Mouse (Mus musculus): ENCODE results near the gene Mip. TPM values are rescaled to one million over a fixed set of nuclear protein-coding genes. Genes with fewer than 3 reads are reported as not detected.
A peak's percentile ranks its signal among the peaks of the same experiment; 100 is the strongest.
"Not testable (repeated sequence)": the region's sequence is repeated elsewhere in the genome, so short reads cannot be mapped to it uniquely, and the experiment has no call there.

Gene Mip
- polyA plus RNA-seq (2015; fragmentation: Nextera tagmentation; extraction: Ambion mirVana) = 0.09 TPM in 1 of 2 replicates, not detected in the other

DNA sequence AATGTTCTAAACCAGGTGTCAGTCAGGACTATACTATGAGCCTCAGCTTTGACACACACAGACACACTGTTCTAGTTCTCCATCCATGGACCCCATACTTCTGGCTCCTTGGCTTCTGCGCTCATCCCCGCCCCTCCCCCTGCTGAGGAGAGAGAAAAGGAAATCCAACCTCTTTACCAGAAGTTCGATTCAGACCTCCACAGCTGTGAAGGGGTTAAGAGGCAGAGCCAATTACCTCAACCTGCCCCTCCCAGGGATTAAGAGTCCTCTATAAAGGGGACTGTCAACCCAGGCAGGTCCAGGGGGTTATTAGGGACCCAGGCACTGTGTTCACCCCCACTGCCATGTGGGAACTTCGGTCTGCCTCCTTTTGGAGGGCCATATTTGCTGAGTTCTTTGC, at the start of gene Mip:
Gene Mip, plus strand, starts transcription at position 301 of the 400 bp plus-strand sequence.
- Histone ChIP-seq H3K4me3 (replicated peaks) (no peak within 1 kb of the TSS), H3K36me3 (no peaks in the 10 kb centered on the region), H3K27me3 (no peaks in the 10 kb centered on the region), H3K9me3 (replicated peaks) (no peaks in the 10 kb centered on the region), H3K4me1 (replicated peaks) (peaks cover 37% of the 10 kb centered on the region), H3K4me2 (no peak within 1 kb of the TSS), H3K9ac (no peak within 1 kb of the TSS; the same call in 1 of the 2 replicates), H3K27ac (no peak within 1 kb of the TSS)
- no peak for ATAC-seq (ENCODE audit: low read depth)
- DNase-seq = no peak
- 63% methylated on average over 4 of the region's 4 CpGs for WGBS (ENCODE audit: insufficient replicate concordance)

DNA sequence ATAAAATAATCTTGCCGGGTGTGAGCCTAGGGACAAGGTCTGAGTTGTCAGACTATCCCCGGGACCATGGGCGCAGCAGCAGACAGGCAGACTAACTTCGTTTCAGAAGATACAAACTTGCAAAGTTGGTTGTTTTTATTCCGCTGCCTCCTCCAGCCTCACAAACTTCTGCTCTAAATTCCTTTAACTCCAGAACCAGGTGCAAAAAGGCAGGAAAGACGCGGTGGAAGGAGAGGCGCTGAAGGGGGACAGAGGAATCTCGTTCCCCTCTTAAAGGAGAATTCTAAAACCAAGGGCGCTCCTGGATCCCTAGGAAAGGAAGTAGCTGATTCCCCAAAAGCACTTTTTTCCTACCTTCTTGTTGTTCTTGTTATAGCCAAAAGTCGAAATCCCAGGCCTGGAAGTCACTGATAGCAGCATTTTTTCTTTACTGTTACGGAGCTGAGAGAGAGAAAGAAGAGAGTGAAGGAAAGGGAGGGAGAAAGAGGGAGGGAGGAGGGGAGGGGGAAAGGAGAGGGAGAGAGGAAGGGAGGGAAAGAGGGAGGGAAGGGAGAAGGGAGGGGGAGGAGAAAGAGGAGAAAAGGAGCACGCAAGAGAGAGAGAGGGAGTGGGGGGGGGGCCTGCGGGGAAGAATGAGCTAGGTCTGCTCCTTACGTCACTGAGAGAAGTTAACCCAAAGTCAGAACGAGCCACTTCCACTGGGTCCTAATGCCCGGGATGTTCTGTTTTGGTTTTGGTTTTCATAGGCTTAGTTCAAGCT, 49.5 kb upstream of the Mip start:
- H3K27me3 ChIP-seq = no peaks in the 10 kb centered on the region
- WGBS (ENCODE audit: insufficient replicate concordance) = under 1% methylated on average over 17 of the region's 17 CpGs
- ATAC-seq (ENCODE audit: low read depth) (peak; percentile 80), DNase-seq (peak; percentile 51)
- peak overlapping the region; percentile 77 for H3K9ac ChIP-seq
- H3K4me1 ChIP-seq (replicated peaks) = peaks cover 42% of the 10 kb centered on the region
- H3K9me3 ChIP-seq (replicated peaks) = no peaks in the 10 kb centered on the region
- peak overlapping the region; percentile 65 for H3K4me3 ChIP-seq (replicated peaks)
- H3K27ac ChIP-seq = peak overlapping the region; percentile 76
- peak overlapping the region; percentile 81 for H3K4me2 ChIP-seq
- H3K36me3 ChIP-seq = no peaks in the 10 kb centered on the region

DNA sequence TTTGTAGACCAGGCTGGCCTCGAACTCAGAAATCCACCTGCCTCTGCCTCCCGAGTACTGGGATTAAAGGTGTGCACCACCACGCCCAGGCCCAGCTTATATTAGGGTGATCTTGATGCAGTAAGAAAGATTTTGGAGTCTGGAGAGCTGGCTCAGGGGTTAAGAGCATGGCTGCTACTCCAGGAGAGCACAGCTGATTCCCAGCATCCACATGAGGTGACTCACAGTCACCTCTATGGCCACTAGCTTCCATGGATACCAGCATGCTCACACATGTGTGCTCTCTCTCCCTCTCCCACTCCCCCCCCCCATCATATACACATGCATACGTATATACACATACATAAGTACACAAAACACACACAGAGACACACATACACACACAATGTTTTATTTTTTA, 48.3 kb upstream of the Mip start:
- WGBS (ENCODE audit: insufficient replicate concordance) = 79% methylated on average over 4 of the region's 4 CpGs
- Histone ChIP-seq H3K27me3 (no peaks in the 10 kb centered on the region), H3K4me2 (no peak overlapping the region), H3K9me3 (replicated peaks) (no peaks in the 10 kb centered on the region), H3K36me3 (no peaks in the 10 kb centered on the region), H3K9ac (no peak overlapping the region), H3K27ac (no peak overlapping the region), H3K4me3 (replicated peaks) (no peak overlapping the region), H3K4me1 (replicated peaks) (peaks cover 42% of the 10 kb centered on the region)
- no peak for DNase-seq
- no peak for ATAC-seq (ENCODE audit: low read depth)

DNA sequence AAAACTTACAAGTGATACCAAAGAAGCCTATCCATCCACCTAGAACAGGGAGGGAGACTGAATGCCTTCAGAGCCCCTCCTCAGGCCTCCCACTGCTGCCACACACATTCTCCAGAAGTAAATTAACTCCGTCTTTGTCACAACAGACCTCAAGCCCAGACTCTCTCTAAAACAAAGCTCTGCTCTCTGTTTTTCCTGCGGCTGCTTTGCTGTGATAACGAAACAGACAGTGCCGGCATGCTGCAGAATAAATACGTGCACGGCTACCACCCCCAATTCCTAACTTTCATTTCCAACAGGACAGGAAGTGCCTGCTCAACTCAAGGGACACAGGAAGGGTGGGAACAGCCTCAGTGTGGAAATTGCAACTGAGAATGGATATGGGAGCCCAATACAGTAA, 45.6 kb upstream of the Mip start, which contains the start of gene Rbms2:
Gene Rbms2, minus strand, starts transcription at position 309 of the 400 bp plus-strand sequence.
- Histone ChIP-seq H3K4me2 (peak within 1 kb of the TSS; percentile 40), H3K9ac (peak within 1 kb of the TSS; percentile 3), H3K4me3 (replicated peaks) (peak within 1 kb of the TSS; percentile 18), H3K27me3 (no peaks in the 10 kb centered on the region), H3K36me3 (no peaks in the 10 kb centered on the region), H3K9me3 (replicated peaks) (no peaks in the 10 kb centered on the region), H3K27ac (peak within 1 kb of the TSS; percentile 30; the same call in 1 of the 2 replicates), H3K4me1 (replicated peaks) (peaks cover 28% of the 10 kb centered on the region)
- WGBS (ENCODE audit: insufficient replicate concordance) = 2% methylated on average over 6 of the region's 6 CpGs
- ATAC-seq (ENCODE audit: low read depth) = no peak
- no peak for DNase-seq

DNA sequence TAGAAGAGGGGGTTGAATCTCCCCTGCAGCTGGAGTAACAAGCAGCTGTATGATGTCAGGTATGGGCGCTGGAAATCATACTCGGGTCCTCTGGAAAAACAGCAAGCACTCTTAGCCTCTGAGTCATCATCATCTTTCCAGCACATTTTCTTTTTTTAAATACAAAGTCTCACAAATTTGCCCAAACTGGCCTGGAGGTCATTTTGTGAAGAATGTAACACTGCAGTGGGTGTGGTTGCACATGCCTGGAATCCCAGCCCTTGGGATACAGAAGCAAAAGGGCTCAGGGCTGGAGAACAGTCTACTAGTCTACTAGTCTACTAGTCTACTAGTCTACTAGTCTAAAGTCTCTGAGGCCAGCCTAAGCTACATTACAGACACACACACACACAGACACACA, 41.3 kb upstream of the Mip start:
- peaks cover 46% of the 10 kb centered on the region for H3K4me1 ChIP-seq (replicated peaks)
- no peak overlapping the region for H3K27ac ChIP-seq
- ATAC-seq (ENCODE audit: low read depth) (no peak), DNase-seq (no peak)
- WGBS (ENCODE audit: insufficient replicate concordance) = 71% methylated on average over 2 of the region's 2 CpGs
- no peaks in the 10 kb centered on the region for H3K9me3 ChIP-seq (replicated peaks)
- no peak overlapping the region for H3K4me3 ChIP-seq (replicated peaks)
- H3K4me2 ChIP-seq = no peak overlapping the region
- no peaks in the 10 kb centered on the region for H3K36me3 ChIP-seq
- H3K9ac ChIP-seq = no peak overlapping the region
- no peaks in the 10 kb centered on the region for H3K27me3 ChIP-seq

DNA sequence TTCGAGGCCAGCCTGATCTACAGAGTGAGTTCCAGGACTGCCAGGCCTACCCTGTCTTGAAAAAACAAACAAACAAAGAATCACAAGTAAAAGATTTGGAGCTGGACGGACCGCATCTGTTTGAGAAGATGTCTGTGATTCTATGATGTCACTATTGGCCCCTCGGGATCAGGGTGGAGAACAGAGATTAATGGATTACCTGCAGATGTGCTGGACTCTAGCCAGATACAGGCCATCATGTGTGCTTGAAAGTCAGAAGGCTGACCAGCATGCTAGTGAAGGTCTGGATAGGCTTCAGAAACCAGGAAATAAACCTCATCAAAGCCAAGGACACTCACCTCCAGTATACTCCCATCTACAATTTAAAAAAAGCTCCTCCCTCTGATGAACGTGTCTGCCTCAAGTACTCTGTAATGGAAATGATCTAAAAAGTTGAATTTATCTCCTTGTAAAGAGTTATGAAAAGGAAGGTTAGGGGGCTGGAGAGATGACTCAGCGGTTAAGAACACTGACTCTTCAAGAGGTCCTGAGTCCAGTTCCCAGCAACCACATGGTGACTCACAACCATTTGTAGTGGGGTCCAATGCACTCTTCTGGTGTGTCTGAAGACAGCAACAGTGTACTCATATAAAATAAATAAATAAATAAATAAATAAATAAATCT, 40.2 kb upstream of the Mip start:
- Histone ChIP-seq H3K9me3 (replicated peaks) (no peaks in the 10 kb centered on the region), H3K4me3 (replicated peaks) (no peak overlapping the region), H3K4me1 (replicated peaks) (peaks cover 35% of the 10 kb centered on the region), H3K36me3 (no peaks in the 10 kb centered on the region), H3K4me2 (no peak overlapping the region), H3K27me3 (no peaks in the 10 kb centered on the region), H3K27ac (no peak overlapping the region), H3K9ac (no peak overlapping the region)
- ATAC-seq (ENCODE audit: low read depth) (no peak), DNase-seq (no peak)
- WGBS (ENCODE audit: insufficient replicate concordance) = 67% methylated on average over 6 of the region's 6 CpGs

DNA sequence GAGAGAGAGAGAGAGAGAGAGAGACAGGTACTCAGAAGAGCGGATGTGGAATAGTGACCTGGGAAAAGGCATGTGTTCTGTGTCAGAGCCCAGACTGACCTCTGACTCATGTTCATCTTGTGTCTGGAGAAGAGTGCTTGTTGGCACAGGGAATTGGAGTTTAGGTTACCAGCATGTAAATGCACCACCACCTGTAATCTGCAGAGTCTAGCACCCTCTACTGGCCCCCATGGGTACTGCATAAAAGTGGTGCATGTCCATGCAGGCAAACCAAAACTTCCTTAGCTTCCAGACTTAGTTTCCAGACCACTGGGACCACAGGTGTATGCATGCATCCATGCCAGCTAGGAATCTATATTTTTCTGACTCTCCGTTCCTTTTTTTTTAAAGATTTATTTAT, 39.7 kb upstream of the Mip start:
- no peak overlapping the region for H3K4me3 ChIP-seq (replicated peaks)
- H3K9me3 ChIP-seq (replicated peaks) = no peaks in the 10 kb centered on the region
- H3K4me2 ChIP-seq = no peak overlapping the region
- H3K27ac ChIP-seq = 0 out of 2 replicates have a peak overlapping the region, but pooled peaks have one; percentile 86
- no peak overlapping the region for H3K9ac ChIP-seq
- DNase-seq = peak; percentile 83
- WGBS (ENCODE audit: insufficient replicate concordance) = 55% methylated on average over 2 of the region's 2 CpGs
- H3K4me1 ChIP-seq (replicated peaks) = peaks cover 34% of the 10 kb centered on the region
- H3K27me3 ChIP-seq = no peaks in the 10 kb centered on the region
- peak; percentile 24 for ATAC-seq (ENCODE audit: low read depth)
- H3K36me3 ChIP-seq = no peaks in the 10 kb centered on the region

DNA sequence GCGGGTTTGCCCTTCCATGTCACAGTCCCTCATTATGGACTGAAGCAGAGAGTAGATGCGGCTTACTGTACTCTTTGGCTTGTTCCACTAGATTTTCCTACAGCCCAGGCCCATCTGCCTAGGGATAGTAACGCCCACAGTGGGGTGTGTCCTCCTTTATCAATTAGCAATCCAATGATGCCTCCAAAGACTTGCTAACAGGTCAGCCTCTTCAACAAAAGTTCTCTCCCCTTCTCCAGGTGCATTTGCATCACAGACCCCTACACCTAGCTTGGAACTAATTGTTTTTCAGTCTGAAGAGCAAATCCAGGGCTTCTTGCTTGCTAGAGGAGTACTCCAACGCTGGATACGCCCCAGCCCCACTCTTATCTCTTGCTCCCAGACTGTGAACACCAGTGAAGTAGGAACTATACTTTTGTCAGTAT, 38.4 kb upstream of the Mip start:
- ATAC-seq (ENCODE audit: low read depth) (peak; percentile 91), DNase-seq (peak; percentile 74)
- peak overlapping the region; percentile 86 for H3K27ac ChIP-seq
- peak overlapping the region; percentile 24 for H3K9ac ChIP-seq
- no peaks in the 10 kb centered on the region for H3K27me3 ChIP-seq
- no peak overlapping the region; the same call in 1 of the 2 replicates for H3K4me3 ChIP-seq (replicated peaks)
- H3K9me3 ChIP-seq (replicated peaks) = no peaks in the 10 kb centered on the region
- peak overlapping the region; percentile 49 for H3K4me2 ChIP-seq
- H3K36me3 ChIP-seq = no peaks in the 10 kb centered on the region
- peaks cover 40% of the 10 kb centered on the region for H3K4me1 ChIP-seq (replicated peaks)
- 32% methylated on average over 5 of the region's 5 CpGs for WGBS (ENCODE audit: insufficient replicate concordance)

DNA sequence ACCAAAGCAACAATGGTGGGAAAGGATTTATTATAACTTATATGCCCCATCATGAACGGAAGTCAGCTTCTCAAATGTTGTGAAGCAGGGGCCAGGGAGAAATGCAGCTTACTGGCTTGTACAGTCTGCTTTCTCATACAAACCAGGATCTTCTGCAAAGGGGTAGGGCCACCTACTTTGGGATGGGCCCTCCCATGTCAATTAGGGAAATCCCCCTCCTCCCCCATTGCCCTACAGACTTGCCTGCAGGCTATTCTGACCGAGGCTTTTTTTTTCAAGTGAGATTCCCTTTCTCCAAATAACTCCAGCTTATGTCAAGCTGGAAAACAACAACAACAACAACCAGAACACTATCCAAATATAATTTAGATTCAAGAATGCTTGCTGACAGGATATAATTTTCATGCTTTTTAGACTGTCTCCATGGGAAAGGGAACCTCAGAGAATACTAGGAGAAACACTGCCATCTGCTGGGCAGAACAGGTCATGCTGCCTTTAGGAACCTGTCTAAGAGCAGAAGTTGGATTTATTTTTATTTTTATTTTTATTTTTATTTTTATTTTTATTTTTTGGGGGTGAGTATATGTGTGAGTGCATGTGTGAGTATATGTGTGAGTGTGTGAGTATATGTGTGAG, 37.3 kb upstream of the Mip start:
- peak overlapping the region; percentile 86 for H3K27ac ChIP-seq
- no peak overlapping the region for H3K9ac ChIP-seq
- H3K9me3 ChIP-seq (replicated peaks) = no peaks in the 10 kb centered on the region
- peaks cover 7% of the 10 kb centered on the region for H3K27me3 ChIP-seq
- 58% methylated on average over 2 of the region's 2 CpGs for WGBS (ENCODE audit: insufficient replicate concordance)
- DNase-seq = peak; percentile 64
- peaks cover 41% of the 10 kb centered on the region for H3K4me1 ChIP-seq (replicated peaks)
- no peak for ATAC-seq (ENCODE audit: low read depth)
- H3K36me3 ChIP-seq = no peaks in the 10 kb centered on the region
- no peak overlapping the region for H3K4me2 ChIP-seq
- no peak overlapping the region for H3K4me3 ChIP-seq (replicated peaks)

DNA sequence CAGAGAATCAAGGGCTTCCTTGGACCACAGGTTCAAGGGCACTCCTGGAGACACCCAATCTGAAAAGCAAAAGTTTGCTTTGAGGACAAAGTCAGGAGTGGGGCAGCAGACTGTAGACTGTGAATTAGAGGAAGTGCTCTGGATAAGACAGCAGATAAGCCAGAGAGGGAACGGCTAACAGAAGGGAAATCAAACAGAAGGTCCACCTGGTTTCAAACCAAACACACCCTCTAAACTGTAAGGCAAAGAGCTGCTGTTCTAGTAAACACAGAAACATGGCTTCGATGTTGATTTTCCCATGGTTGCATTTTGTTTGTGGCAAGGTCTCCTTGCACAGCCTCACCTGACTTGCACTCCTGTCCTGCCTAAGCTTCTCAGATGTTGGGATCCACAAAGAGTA, 34.2 kb upstream of the Mip start:
- H3K4me1 ChIP-seq (replicated peaks) = peaks cover 44% of the 10 kb centered on the region
- H3K9ac ChIP-seq = no peak overlapping the region
- H3K36me3 ChIP-seq = no peaks in the 10 kb centered on the region
- ATAC-seq (ENCODE audit: low read depth) (no peak), DNase-seq (no peak)
- no peaks in the 10 kb centered on the region for H3K9me3 ChIP-seq (replicated peaks)
- H3K4me2 ChIP-seq = no peak overlapping the region
- H3K27ac ChIP-seq = no peak overlapping the region
- 29% methylated on average over 2 of the region's 2 CpGs for WGBS (ENCODE audit: insufficient replicate concordance)
- no peak overlapping the region for H3K4me3 ChIP-seq (replicated peaks)
- peaks cover 34% of the 10 kb centered on the region for H3K27me3 ChIP-seq

DNA sequence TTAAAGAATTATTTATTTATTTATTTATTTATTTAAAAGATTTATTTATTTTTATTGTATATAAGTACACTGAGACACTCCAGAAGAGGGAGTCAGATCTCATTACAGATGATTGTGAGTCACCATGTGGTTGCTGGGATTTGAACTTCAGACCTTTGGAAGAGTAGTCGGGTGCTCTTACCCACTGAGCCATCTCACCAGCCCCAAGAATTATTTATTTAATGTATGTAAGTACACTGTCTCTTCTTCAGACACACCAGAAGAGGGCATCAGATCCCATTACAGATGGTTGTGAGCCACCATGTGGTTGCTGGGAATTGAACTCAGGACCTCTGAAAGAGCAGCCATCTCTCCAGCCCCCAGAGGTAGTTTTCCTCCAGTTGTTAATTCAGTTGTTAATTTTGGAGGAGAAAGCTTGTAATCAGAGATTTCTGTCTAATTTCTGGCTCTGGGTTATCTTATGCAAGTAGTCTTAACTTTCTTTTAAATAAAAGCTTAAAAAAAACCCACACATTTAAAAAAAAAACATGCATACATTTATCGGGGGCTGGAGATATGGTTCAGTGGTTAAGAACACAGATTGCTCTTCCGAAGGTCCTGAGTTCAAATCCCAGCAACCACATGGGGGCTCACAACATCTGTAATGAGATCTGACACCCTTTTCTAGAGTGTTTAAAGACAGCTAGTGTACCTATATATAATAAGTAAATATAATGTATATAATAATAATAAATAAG, 33.4 kb upstream of the Mip start:
- Histone ChIP-seq H3K4me1 (replicated peaks) (peaks cover 37% of the 10 kb centered on the region), H3K27me3 (peaks cover 41% of the 10 kb centered on the region)
- not testable (repeated sequence) for DNase-seq; H3K4me2 ChIP-seq; H3K36me3 ChIP-seq; H3K9me3 ChIP-seq (replicated peaks); H3K9ac ChIP-seq; H3K4me3 ChIP-seq (replicated peaks); H3K27ac ChIP-seq; ATAC-seq (ENCODE audit: low read depth)
- WGBS (ENCODE audit: insufficient replicate concordance) = 79% methylated on average over 3 of the region's 3 CpGs

Measured in liver, embryonic 13.5 days (tissue).